Mouse (Mus musculus) lung, embryonic 16.5 days (tissue): ENCODE results near the gene Gm14597. TPM values are rescaled to one million over a fixed set of nuclear protein-coding genes. Genes with fewer than 3 reads are reported as not detected.
"Not testable (repeated sequence)": the region's sequence is repeated elsewhere in the genome, so short reads cannot be mapped to it uniquely, and the experiment has no call there.

Experiments
- ATAC-seq: fragments of 200-750 bp; cut with Nextera tagmentation; 2 replicates; pipeline ENCODE4 v1.8.0; 2017; ENCODE audit warnings: low read depth, mild to moderate bottlenecking, moderate library complexity
- H3K27ac ChIP-seq: fragments of 300-500 bp; sonication (generic); 2 replicates; pipeline ENCODE4 v1.5.1; 2014; ENCODE audit warnings: mild to moderate bottlenecking, control low read depth, low read length
- H3K27me3 ChIP-seq: fragments of 300-500 bp; sonication (generic); 2 replicates; pipeline ENCODE4 v1.6.1; 2014; ENCODE audit warnings: low read depth, low read length, mixed read lengths; ENCODE audit not compliant: control insufficient read depth, insufficient read depth
- H3K36me3 ChIP-seq: fragments of 300-500 bp; sonication (generic); 2 replicates; pipeline ENCODE4 v1.6.1; 2014; ENCODE audit warnings: low read length; ENCODE audit not compliant: control insufficient read depth, insufficient read depth
- H3K4me1 ChIP-seq: fragments of 300-500 bp; sonication (generic); replicated peaks from 2 replicates; pipeline ENCODE4 v1.6.1; 2014; ENCODE audit warnings: low read length, mixed read lengths; ENCODE audit not compliant: control insufficient read depth, insufficient read depth
- H3K4me2 ChIP-seq: fragments of 300-500 bp; sonication (generic); 2 replicates; pipeline ENCODE4 v1.6.1; 2014; ENCODE audit warnings: low read depth, low read length, control low read depth
- H3K4me3 ChIP-seq: fragments of 300-500 bp; sonication (generic); 2 replicates; pipeline ENCODE4 v1.5.1; 2014; ENCODE audit warnings: mild to moderate bottlenecking, low read length, control low read depth
- H3K9ac ChIP-seq: fragments of 300-500 bp; sonication (generic); 2 replicates; pipeline ENCODE4 v1.6.1; 2014; ENCODE audit warnings: low read length, control low read depth
- H3K9me3 ChIP-seq: fragments of 300-500 bp; sonication (generic); 2 replicates; pipeline ENCODE4 v1.6.1; 2016; ENCODE audit warnings: low read length; ENCODE audit not compliant: control insufficient read depth
- WGBS: fragments of 180-500 bp; shearing (Covaris S2); extraction: QIAGEN DNeasy Blood & Tissue Kit; methylation state at CpG from one replicate; pipeline ENCODE4 v1.1.7; 2014; 5-methylcytosine and 5-hydroxymethylcytosine counted together
- polyA plus RNA-seq: library from polyadenylated mRNA; unstranded; fragments of >200 nt; fragmentation: Nextera tagmentation; extraction: Ambion mirVana; gene quantifications from 2 replicates; pipeline ENCODE4 v1.2.1, GENCODE M21; 2015

Gene Gm14597
- polyA plus RNA-seq, 1 experiment from 2014 or later, result not detected

- no peaks in the 10 kb centered on the region for H3K4me1 ChIP-seq
- peak within 1 kb of the TSS; percentile 71 for H3K9ac ChIP-seq
- H3K27ac ChIP-seq, result no peak within 1 kb of the TSS
- peak within 1 kb of the TSS; percentile 49 for H3K4me2 ChIP-seq
- no peaks in the 10 kb centered on the region for H3K27me3 ChIP-seq
- 22% methylated on average over 20 of the region's 20 CpGs for WGBS
- H3K9me3 ChIP-seq, result no peaks in the 10 kb centered on the region
- peak; percentile 94 for ATAC-seq
- peak within 1 kb of the TSS; percentile 48 for H3K4me3 ChIP-seq
- H3K36me3 ChIP-seq, result no peaks in the 10 kb centered on the region
Measured at GRCm38 (mm10) chrX:53607242-53608121, 1.3 kb downstream of the Gm14597 start, which contains the start of gene Rtl8c. Gene Rtl8c, plus strand, starts transcription at chrX:53608032.

- H3K27ac ChIP-seq, H3K9ac ChIP-seq, H3K4me2 ChIP-seq, H3K4me1 ChIP-seq, H3K36me3 ChIP-seq, ATAC-seq, H3K9me3 ChIP-seq, H3K4me3 ChIP-seq, H3K27me3 ChIP-seq: not testable (repeated sequence)
- 21% methylated on average over 1 of the region's 1 CpGs for WGBS
Measured at GRCm38 (mm10) chrX:53606176-53606575, 2.6 kb downstream of the Gm14597 start.

DNA sequence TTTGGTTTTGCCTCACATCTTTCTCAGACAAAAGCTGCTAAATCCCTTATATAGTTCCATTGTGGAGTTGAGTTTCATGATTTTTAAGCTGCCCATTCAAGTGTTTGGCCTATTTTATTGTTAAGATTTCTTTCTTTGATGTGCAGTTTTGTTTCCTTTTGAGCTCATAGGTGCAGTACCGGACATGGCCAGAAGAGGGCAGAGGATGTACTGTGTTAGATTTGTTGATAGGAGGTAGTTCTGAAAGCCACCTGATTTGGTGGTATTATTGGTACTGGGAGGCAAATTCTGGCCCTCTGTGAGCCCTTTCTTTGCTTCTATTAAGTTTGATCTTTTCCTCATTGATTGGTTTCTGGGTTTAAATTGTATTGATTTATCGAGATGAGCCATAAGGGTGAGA lies 8.8 kb downstream of the Gm14597 start:
- not testable (repeated sequence) for H3K9ac ChIP-seq, H3K27me3 ChIP-seq, H3K4me1 ChIP-seq, H3K27ac ChIP-seq, H3K4me2 ChIP-seq, H3K4me3 ChIP-seq, ATAC-seq, H3K9me3 ChIP-seq, H3K36me3 ChIP-seq
- WGBS, result 34% methylated on average over 2 of the region's 2 CpGs

- WGBS, result 54% methylated on average over 4 of the region's 4 CpGs
- H3K27ac ChIP-seq, H3K4me3 ChIP-seq, H3K36me3 ChIP-seq, ATAC-seq, H3K27me3 ChIP-seq, H3K4me1 ChIP-seq, H3K9me3 ChIP-seq, H3K4me2 ChIP-seq, H3K9ac ChIP-seq: not testable (repeated sequence)
Measured at GRCm38 (mm10) chrX:53583404-53583803, 25.4 kb downstream of the Gm14597 start.

DNA sequence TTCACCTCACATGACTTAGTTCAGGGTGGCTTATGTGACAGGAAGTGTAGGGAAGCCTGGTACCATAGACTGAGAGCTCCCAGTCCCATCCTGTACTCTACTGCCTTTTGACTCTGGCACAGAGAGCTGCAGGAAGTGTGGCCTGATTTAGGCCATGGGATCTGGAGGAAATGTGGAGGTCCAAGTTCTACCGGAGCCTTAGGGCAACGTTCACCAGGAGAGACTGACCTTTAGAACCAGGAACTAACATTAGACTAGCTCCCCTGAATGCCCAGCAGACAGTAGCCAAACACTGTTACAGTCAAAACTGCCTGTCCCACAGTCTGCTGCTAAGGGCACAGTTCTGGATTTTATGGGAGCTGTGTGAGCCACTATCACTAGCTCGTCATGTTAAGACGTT lies 27.4 kb downstream of the Gm14597 start:
- not testable (repeated sequence) for H3K27me3 ChIP-seq, H3K9me3 ChIP-seq, H3K9ac ChIP-seq, H3K4me3 ChIP-seq, H3K36me3 ChIP-seq, H3K4me1 ChIP-seq, H3K4me2 ChIP-seq, ATAC-seq, H3K27ac ChIP-seq
- 88% methylated on average over 2 of the region's 4 CpGs for WGBS

DNA sequence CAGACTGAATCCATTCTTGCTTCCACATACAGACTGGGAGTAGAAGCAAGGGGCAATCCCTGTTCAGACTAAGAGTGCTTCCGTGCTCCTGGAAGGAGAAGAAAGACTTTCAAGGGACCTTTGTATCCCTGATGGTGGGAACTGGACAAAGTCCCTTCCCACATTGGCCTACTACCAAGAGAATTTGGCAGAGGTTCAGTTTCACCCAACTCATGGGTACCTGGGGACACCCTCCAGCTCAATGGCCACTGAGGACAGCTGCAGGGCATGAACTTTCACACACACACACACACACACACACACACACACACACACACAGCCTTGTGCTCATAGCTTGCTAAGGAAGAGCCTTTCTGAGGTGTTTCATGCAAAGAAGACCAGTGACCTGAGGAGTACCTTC lies 29.5 kb downstream of the Gm14597 start:
- no peaks in the 10 kb centered on the region for H3K9me3 ChIP-seq
- no peak overlapping the region for H3K4me2 ChIP-seq
- no peaks in the 10 kb centered on the region for H3K36me3 ChIP-seq
- H3K27ac ChIP-seq, result no peak overlapping the region
- H3K4me3 ChIP-seq, result no peak overlapping the region
- no peaks in the 10 kb centered on the region for H3K4me1 ChIP-seq
- ATAC-seq, result no peak
- H3K27me3 ChIP-seq, result no peaks in the 10 kb centered on the region
- H3K9ac ChIP-seq, result no peak overlapping the region
- 59% methylated on average over 1 of the region's 1 CpGs for WGBS

Other genes with a start within 250 kb of the Gm14597 start
- 41.4 and 42.0 TPM in 2 replicates for gene Mospd1, start 238.5 kb downstream of the Gm14597 start, polyA plus RNA-seq
- not detected in 2 replicates for gene Etd, start 174.1 kb downstream of the Gm14597 start, polyA plus RNA-seq
- 37.7 and 38.0 TPM in 2 replicates for gene Rtl8c, start 947 bp downstream of the Gm14597 start, polyA plus RNA-seq
- 91.9 and 93.6 TPM in 2 replicates for gene Rtl8a, start 34.7 kb upstream of the Gm14597 start, polyA plus RNA-seq
- 73.3 and 75.5 TPM in 2 replicates for gene Rtl8b, start 61.4 kb upstream of the Gm14597 start, polyA plus RNA-seq
- not detected in 2 replicates for gene 4930502E18Rik, start 115.8 kb upstream of the Gm14597 start, polyA plus RNA-seq
- gene 1700013H16Rik, start 148.9 kb upstream of the Gm14597 start, polyA plus RNA-seq, result not detected in 2 replicates
- not detected in 2 replicates for gene Zfp36l3, start 167.4 kb upstream of the Gm14597 start, polyA plus RNA-seq
- 1.5 and 1.6 TPM in 2 replicates for gene Xlr, start 188.7 kb upstream of the Gm14597 start, polyA plus RNA-seq